Mouse (Mus musculus): ENCODE measurements around the gene Olfr486. TPM values are rescaled to one million over a fixed set of nuclear protein-coding genes. Genes with fewer than 3 reads are reported as not detected.
"Not testable (repeated sequence)": the region's sequence is repeated elsewhere in the genome, so short reads cannot be mapped to it uniquely, and the experiment has no call there.

Olfr486 gene
- polyA plus RNA-seq (2015; fragmentation: Nextera tagmentation; extraction: Ambion mirVana) = not detected in 2 replicates

DNA sequence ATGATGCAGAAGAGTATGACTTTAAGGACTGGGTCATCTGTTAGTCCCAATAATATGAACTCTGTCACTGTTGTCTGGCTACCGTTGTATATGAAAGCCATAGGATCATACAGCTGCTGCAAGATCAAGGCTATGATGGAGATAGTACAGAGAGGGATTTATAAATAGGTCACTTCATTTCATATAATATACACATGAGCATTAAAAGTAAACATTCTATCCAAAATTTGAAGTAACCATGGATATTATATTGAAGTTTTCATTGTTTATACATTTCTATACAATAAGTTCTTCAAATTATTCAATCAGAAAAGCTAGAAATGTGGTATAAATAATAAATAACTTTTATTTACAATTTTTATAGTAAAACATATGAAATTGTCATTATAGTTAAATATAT lies at the start of gene Olfr486:
TSS of gene Olfr486 (minus strand) at position 101 of the 400 bp plus-strand sequence.
- not testable (repeated sequence) for H3K4me1 ChIP-seq (replicated peaks; ENCODE audit: control insufficient read depth, insufficient read depth, low read length); H3K4me3 ChIP-seq (ENCODE audit: low read depth, low read length); ATAC-seq; H3K9me3 ChIP-seq (ENCODE audit: control insufficient read depth); H3K27ac ChIP-seq (ENCODE audit: low read depth, low read length); H3K4me2 ChIP-seq (replicated peaks; ENCODE audit: low read depth); H3K36me3 ChIP-seq (ENCODE audit: control insufficient read depth, insufficient read depth); H3K9ac ChIP-seq (ENCODE audit: low read depth, low read length); H3K27me3 ChIP-seq (replicated peaks; ENCODE audit: control insufficient read depth, insufficient read depth, low read length)
- WGBS = 82% methylated on average over 1 of the region's 1 CpGs

DNA sequence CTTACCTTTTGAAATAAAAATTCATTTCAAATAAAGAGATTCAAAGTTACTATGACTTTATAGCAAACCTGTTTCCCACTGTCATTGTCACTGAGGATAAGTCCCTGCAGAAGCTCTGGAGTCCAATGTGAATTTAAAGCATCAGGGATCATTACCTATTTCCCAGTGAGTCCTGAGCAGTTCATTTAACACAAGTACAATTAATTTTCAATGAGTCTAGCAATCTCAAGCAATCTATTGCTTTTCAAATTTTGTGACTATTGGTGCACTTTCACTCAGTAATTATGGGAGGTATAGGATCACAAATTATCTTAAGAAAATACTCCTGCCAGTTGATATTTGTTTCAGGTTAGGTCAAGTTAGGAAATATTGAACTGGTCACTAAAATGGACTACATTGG lies 42.0 kb upstream of the Olfr486 start, which contains the start of gene Olfr487:
TSS of gene Olfr487 (minus strand) at position 101 of the 400 bp plus-strand sequence.
- H3K27ac ChIP-seq (ENCODE audit: low read depth, low read length); ATAC-seq; H3K9ac ChIP-seq (ENCODE audit: low read depth, low read length): not testable (repeated sequence)

DNA sequence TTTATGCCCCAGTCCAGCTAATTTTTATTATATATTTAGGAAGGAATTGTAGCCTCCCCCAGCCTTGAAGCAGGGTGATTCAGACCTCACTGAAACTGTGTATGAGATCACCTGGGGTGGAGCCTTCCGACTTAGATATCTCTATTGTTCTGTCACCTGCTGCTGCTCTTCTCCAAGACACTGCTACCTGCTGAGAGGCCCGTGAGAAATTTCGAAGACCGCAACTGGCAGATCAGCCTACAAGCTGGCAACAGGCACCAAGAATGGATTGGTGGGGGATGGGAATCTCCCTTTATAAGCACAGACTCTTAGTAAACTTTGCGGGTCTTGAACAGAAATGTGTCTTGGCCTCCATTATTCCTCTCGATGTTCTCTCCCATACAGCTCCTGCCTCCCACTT lies 24.4 kb upstream of the Olfr486 start:
- Histone ChIP-seq H3K9me3 (ENCODE audit: control insufficient read depth) (no peaks in the 10 kb centered on the region), H3K27ac (ENCODE audit: low read depth, low read length) (no peak overlapping the region), H3K36me3 (ENCODE audit: control insufficient read depth, insufficient read depth) (no peaks in the 10 kb centered on the region), H3K4me2 (replicated peaks; ENCODE audit: low read depth) (no peak overlapping the region), H3K4me3 (ENCODE audit: low read depth, low read length) (no peak overlapping the region), H3K4me1 (replicated peaks; ENCODE audit: control insufficient read depth, insufficient read depth, low read length) (no peaks in the 10 kb centered on the region), H3K9ac (ENCODE audit: low read depth, low read length) (no peak overlapping the region), H3K27me3 (replicated peaks; ENCODE audit: control insufficient read depth, insufficient read depth, low read length) (no peaks in the 10 kb centered on the region)
- ATAC-seq = no peak
- WGBS = 74% methylated on average over 6 of the region's 6 CpGs
- TF ChIP-seq CTCF (IDR thresholded peaks at IDR 0.05; ENCODE audit: low read depth) = no peak

More for the DNA sequence above, 42.0 kb upstream of the Olfr486 start, which contains the start of gene Olfr487:
- not testable (repeated sequence) for H3K9me3 ChIP-seq (ENCODE audit: control insufficient read depth); H3K4me2 ChIP-seq (replicated peaks; ENCODE audit: low read depth); H3K27me3 ChIP-seq (replicated peaks; ENCODE audit: control insufficient read depth, insufficient read depth, low read length); H3K4me1 ChIP-seq (replicated peaks; ENCODE audit: control insufficient read depth, insufficient read depth, low read length); H3K36me3 ChIP-seq (ENCODE audit: control insufficient read depth, insufficient read depth); H3K4me3 ChIP-seq (ENCODE audit: low read depth, low read length)

DNA sequence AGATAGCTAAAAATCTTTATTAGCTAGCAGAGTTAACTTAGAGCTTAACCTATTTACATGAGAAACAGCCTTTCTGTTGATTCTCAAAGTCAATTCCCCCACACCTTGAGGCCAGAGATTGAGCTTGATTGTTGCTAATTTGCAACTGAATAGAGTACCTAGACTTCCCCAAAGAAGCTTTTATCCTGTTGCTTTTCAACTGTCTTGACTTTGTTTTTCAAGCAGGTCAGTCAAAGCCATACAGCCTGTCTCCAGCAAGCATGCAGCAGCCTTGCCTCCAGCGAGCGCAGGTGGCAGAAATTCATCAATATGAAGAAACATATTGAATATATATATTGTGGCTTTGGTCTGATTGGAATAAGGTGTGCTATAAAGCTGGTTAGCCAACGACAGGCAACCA lies 23.8 kb upstream of the Olfr486 start:
- H3K27ac ChIP-seq (ENCODE audit: low read depth, low read length); H3K4me2 ChIP-seq (replicated peaks; ENCODE audit: low read depth); H3K4me3 ChIP-seq (ENCODE audit: low read depth, low read length); ATAC-seq; H3K9me3 ChIP-seq (ENCODE audit: control insufficient read depth); H3K27me3 ChIP-seq (replicated peaks; ENCODE audit: control insufficient read depth, insufficient read depth, low read length); H3K9ac ChIP-seq (ENCODE audit: low read depth, low read length); H3K4me1 ChIP-seq (replicated peaks; ENCODE audit: control insufficient read depth, insufficient read depth, low read length); H3K36me3 ChIP-seq (ENCODE audit: control insufficient read depth, insufficient read depth): not testable (repeated sequence)
- 61% methylated on average over 3 of the region's 3 CpGs for WGBS

DNA sequence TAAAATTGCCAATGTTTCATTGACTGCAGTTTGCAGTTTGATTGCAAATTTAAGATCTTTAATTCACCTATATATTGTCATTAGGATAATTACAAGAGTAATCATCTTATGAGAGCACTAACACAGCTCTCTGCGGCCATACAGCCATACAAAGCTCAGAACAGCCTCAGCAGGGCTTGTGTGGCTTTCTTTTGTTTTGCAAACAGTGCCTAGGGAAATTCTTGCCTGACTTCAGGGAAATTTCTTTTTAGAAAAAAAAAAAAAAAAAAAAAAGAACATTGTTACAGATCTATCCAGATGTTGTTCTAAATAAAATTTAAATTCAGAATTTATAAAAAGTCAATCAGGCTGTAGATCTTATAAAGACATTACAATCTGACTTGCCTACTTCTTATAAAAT lies 20.2 kb upstream of the Olfr486 start:
- not testable (repeated sequence) for H3K4me2 ChIP-seq (replicated peaks; ENCODE audit: low read depth); H3K36me3 ChIP-seq (ENCODE audit: control insufficient read depth, insufficient read depth); H3K4me1 ChIP-seq (replicated peaks; ENCODE audit: control insufficient read depth, insufficient read depth, low read length); H3K27ac ChIP-seq (ENCODE audit: low read depth, low read length); ATAC-seq; H3K4me3 ChIP-seq (ENCODE audit: low read depth, low read length); H3K9me3 ChIP-seq (ENCODE audit: control insufficient read depth); H3K9ac ChIP-seq (ENCODE audit: low read depth, low read length); H3K27me3 ChIP-seq (replicated peaks; ENCODE audit: control insufficient read depth, insufficient read depth, low read length)
- 63% methylated on average over 1 of the region's 1 CpGs for WGBS

DNA sequence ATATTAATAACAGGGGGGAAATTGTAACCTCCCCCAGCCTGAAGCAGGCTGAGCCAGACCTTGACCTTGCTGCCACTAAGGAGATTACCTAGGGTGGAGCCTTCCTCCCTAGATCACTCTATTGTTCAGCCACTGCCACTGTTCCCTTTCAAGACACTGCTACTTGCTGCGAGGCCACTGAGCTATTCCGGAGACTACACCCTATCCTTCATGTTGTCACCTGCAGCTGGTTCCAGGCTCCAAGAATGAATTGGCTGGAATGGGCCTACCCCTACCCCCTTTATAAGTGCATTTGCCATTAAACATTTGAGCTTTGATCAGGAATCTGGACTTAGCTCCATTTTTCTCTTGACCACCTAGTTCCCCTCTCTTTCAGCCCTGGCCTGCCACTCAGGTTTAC lies 18.7 kb upstream of the Olfr486 start:
- not testable (repeated sequence) for H3K9ac ChIP-seq (ENCODE audit: low read depth, low read length); H3K4me3 ChIP-seq (ENCODE audit: low read depth, low read length); H3K9me3 ChIP-seq (ENCODE audit: control insufficient read depth); H3K27me3 ChIP-seq (replicated peaks; ENCODE audit: control insufficient read depth, insufficient read depth, low read length); H3K4me2 ChIP-seq (replicated peaks; ENCODE audit: low read depth); H3K4me1 ChIP-seq (replicated peaks; ENCODE audit: control insufficient read depth, insufficient read depth, low read length); ATAC-seq; H3K27ac ChIP-seq (ENCODE audit: low read depth, low read length); H3K36me3 ChIP-seq (ENCODE audit: control insufficient read depth, insufficient read depth)
- 55% methylated on average over 2 of the region's 2 CpGs for WGBS

DNA sequence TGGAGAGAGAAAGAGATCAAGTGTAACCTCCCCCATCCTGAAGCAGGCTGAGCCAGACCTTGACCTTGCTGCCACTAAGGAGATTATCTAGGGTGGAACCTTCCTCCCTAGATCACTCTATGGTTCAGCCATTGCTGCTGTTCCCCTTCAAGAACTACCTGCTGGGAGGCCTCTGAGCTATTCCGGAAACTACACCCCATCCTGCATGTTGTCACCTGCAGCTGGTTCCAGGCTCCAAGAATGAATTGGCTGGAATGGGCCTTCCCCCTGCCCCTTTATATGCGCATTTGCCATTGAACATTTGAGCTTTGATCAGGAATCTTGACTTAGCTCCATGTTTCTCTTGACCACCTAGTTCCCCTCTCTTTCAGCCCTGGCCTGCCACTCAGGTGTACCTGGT lies 12.7 kb upstream of the Olfr486 start:
- H3K9ac ChIP-seq (ENCODE audit: low read depth, low read length); H3K36me3 ChIP-seq (ENCODE audit: control insufficient read depth, insufficient read depth); H3K4me2 ChIP-seq (replicated peaks; ENCODE audit: low read depth); H3K27me3 ChIP-seq (replicated peaks; ENCODE audit: control insufficient read depth, insufficient read depth, low read length); H3K4me1 ChIP-seq (replicated peaks; ENCODE audit: control insufficient read depth, insufficient read depth, low read length); H3K4me3 ChIP-seq (ENCODE audit: low read depth, low read length); H3K9me3 ChIP-seq (ENCODE audit: control insufficient read depth); H3K27ac ChIP-seq (ENCODE audit: low read depth, low read length); ATAC-seq: not testable (repeated sequence)
- WGBS = 92% methylated on average over 2 of the region's 2 CpGs

DNA sequence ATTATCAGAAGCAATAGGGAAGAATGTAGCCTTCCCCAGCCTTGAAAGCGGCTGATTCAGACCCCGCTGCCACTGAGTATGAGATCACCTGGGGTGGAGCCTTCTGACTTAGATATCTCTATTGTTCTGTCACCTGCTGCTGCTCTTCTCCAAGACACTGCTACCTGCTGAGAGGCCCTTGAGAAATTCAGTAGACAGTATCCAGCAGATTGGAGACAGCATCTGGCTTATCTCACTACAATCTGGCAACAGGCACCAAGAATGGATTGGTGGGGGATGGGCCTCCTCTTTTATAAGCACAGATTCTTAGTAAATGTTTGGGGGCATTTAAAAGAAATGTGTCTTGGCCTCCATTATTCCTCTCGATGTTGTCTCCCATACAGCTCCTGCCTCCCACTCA lies 11.9 kb upstream of the Olfr486 start:
- not testable (repeated sequence) for H3K27me3 ChIP-seq (replicated peaks; ENCODE audit: control insufficient read depth, insufficient read depth, low read length); H3K4me1 ChIP-seq (replicated peaks; ENCODE audit: control insufficient read depth, insufficient read depth, low read length); H3K27ac ChIP-seq (ENCODE audit: low read depth, low read length); H3K4me3 ChIP-seq (ENCODE audit: low read depth, low read length); H3K36me3 ChIP-seq (ENCODE audit: control insufficient read depth, insufficient read depth); H3K9me3 ChIP-seq (ENCODE audit: control insufficient read depth); H3K9ac ChIP-seq (ENCODE audit: low read depth, low read length); ATAC-seq; H3K4me2 ChIP-seq (replicated peaks; ENCODE audit: low read depth)
- 64% methylated on average over 3 of the region's 3 CpGs for WGBS

Data from intestine, postnatal 0 days (tissue).